Mouse (Mus musculus) hindbrain, postnatal 0 days (tissue): ENCODE measurements at regions not wholly inside any gene's neighbourhood (a gene's known extent, or its start where the extent isn't known, plus 50 kb on each side); places are given as distances from the start of the nearest gene placed in this dataset.
A peak's percentile ranks its signal among the peaks of the same experiment; 100 is the strongest.

Experiments
- ATAC-seq: fragments of 200-750 bp; cut with Nextera tagmentation; 2 replicates; pipeline ENCODE4 v1.8.0; 2017; ENCODE audit warnings: mild to moderate bottlenecking, moderate TSS enrichment, moderate library complexity
- DNase-seq: peaks from one replicate; pipeline ENCODE4 v3.0.0-alpha.2; 2015; ENCODE audit warnings: low spot score
- H3K27ac ChIP-seq: fragments of 300-500 bp; sonication (generic); 2 replicates; pipeline ENCODE4 v1.5.1; 2014; ENCODE audit warnings: mild to moderate bottlenecking
- H3K27me3 ChIP-seq: fragments of 300-500 bp; sonication (generic); 2 replicates; pipeline ENCODE4 v1.6.1; 2014; ENCODE audit warnings: low read length, mixed read lengths; ENCODE audit not compliant: insufficient read depth
- H3K36me3 ChIP-seq: fragments of 300-500 bp; sonication (generic); 2 replicates; pipeline ENCODE4 v1.6.1; 2014; ENCODE audit warnings: low read length, mixed read lengths; ENCODE audit not compliant: insufficient read depth
- H3K4me1 ChIP-seq: fragments of 300-500 bp; sonication (generic); 2 replicates; pipeline ENCODE4 v1.6.1; 2014; ENCODE audit warnings: antibody characterized with exemption, low read length, mixed read lengths; ENCODE audit not compliant: insufficient read depth
- H3K4me2 ChIP-seq: fragments of 300-500 bp; sonication (generic); 2 replicates; pipeline ENCODE4 v1.6.1; 2014; ENCODE audit warnings: low read depth, mild to moderate bottlenecking, low read length, moderate library complexity, mixed read lengths
- H3K4me3 ChIP-seq: fragments of 300-500 bp; sonication (generic); 2 replicates; pipeline ENCODE4 v1.5.1; 2014; ENCODE audit warnings: low read length
- H3K9ac ChIP-seq: fragments of 300-500 bp; sonication (generic); replicated peaks from 2 replicates; pipeline ENCODE4 v1.6.1; 2014; ENCODE audit warnings: mild to moderate bottlenecking, low read length, moderate library complexity, mixed read lengths
- H3K9me3 ChIP-seq: fragments of 300-500 bp; sonication (generic); 2 replicates; pipeline ENCODE4 v1.6.1; 2016; ENCODE audit warnings: low read length, mixed read lengths
- CTCF ChIP-seq: IDR thresholded peaks from 2 replicates; pipeline ENCODE4 v1.5.1; 2016; ENCODE audit warnings: antibody characterized with exemption, control low read depth, low read depth
- WGBS: fragments of 180-500 bp; shearing (Covaris S2); extraction: QIAGEN DNeasy Blood & Tissue Kit; methylation state at CpG from one replicate; pipeline ENCODE4 v1.1.7; 2014; 5-methylcytosine and 5-hydroxymethylcytosine counted together

DNA sequence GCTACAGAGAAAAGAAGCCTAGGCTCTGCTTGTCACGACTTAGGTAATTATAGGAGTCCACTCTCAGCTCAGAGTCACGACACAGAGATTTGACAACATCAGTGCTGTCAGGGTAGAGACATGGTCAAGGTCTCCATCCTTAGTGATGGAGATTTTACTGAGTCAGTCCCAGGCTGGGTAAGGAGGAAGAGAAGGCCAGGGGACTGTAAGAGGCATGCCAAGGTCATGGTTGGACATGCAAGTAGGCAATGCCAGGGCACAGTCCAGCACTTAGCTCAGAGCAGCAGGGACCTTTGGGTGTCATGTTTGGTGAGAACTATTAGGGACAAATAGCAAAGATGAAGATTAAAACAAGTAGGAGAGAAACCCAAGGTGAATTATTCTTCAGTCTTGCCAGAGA, 200.7 kb upstream of the A230072I06Rik start:
- no peak overlapping the region for H3K27ac ChIP-seq
- TF ChIP-seq CTCF = no peak
- ATAC-seq = no peak
- no peaks in the 10 kb centered on the region for H3K36me3 ChIP-seq
- no peak overlapping the region for H3K9ac ChIP-seq
- DNase-seq = no peak
- no peaks in the 10 kb centered on the region for H3K27me3 ChIP-seq
- H3K9me3 ChIP-seq = no peaks in the 10 kb centered on the region
- H3K4me2 ChIP-seq = no peak overlapping the region
- no peak overlapping the region for H3K4me3 ChIP-seq
- WGBS = 83% methylated on average over 2 of the region's 2 CpGs
- peaks cover 15% of the 10 kb centered on the region for H3K4me1 ChIP-seq

DNA sequence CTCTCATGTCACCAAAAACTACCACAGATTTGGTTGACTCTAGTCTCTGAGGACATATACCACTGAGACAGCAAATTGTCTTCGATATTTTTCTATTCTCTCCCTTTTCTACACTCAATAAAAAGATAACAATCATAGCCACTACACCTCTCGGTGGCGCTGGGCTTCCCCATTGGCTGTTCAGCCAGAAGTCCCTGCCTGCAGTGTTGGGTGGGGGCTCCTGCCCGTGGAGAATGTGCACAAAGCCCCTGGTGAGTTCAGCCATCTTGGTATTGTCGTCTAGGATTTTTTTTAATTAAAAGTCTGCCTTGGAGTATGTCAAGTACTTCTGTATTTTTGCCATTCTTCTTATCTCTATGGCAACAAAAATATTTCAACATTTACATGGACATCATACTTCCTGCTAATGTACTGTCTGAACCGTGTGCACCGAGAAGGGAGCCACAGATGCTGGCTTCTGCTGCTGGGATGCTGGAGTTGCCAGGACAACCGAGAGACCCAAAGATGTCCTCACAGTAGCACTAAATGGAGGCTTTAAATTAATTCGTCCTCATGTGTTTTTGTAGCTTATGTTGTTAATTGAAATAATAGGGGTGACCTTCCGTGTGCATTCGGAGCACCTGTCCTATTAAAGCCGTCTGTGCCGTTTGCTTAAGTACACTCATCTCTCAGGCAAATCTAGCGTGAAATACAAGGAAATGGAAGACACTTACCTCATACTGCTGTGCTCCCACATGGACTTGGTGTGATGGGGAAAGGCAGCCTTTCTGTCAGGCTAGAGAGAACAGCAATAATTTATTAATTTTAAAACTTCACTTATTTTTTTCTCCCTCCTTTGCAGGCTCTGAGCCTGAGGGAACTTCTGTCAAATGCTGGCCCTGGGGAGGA, 199.7 kb upstream of the A230072I06Rik start:
- no peaks in the 10 kb centered on the region for H3K36me3 ChIP-seq
- DNase-seq (peak; percentile 36), ATAC-seq (peak; percentile 65)
- H3K4me2 ChIP-seq = no peak overlapping the region
- H3K9me3 ChIP-seq = no peaks in the 10 kb centered on the region
- H3K27me3 ChIP-seq = no peaks in the 10 kb centered on the region
- H3K9ac ChIP-seq = no peak overlapping the region
- H3K4me1 ChIP-seq = peaks cover 11% of the 10 kb centered on the region
- no peak for TF ChIP-seq CTCF
- H3K27ac ChIP-seq = no peak overlapping the region
- 45% methylated on average over 14 of the region's 14 CpGs for WGBS
- no peak overlapping the region for H3K4me3 ChIP-seq

DNA sequence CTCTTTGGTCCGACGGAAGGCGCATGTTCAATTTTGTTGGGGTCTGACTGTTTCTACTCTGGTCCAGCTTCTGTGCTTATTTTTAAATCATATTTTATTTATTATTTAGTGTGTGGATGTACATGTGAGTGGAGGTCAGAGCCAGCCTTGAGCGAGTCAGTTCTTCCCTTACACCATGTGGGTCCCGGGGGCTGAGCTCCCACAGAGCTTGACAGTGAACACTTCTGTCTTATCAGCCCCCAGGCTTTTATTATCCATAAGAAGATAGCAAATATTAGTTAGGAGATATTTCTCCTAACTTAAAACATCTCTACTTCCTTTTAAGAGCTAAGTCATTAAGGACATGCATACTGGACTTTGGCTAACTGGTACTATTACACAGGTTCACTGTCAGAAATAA, 197.1 kb upstream of the A230072I06Rik start:
- no peak overlapping the region for H3K4me2 ChIP-seq
- 90% methylated on average over 5 of the region's 5 CpGs for WGBS

DNA sequence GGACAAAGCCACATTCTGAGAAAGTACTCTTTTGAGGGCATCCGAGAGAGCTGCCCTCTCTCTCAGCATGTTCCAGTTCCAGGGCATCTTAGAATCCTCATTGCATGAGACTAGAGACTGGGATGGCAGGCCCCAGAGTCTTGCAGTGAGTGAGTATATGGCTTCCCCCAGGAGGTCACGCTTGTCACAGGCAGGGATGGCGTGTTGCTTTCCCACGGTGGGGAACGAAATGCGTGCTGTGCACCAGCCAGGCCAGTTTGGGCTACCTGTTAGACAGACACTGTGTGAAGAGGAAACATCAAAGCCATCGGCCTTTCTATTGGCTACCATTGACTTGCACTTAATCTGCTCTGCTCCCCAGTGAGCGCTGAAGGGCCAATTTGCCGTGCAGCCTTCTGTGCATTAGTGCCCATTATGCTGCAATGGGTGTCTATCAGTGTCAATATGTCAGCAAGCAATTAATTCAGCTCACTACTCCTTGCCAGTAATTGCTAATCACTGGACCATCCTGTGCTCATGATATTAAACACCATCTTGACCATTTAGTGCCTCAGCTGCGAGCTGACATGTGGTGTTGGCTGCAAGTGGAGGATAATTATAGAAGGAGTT, 191.3 kb upstream of the A230072I06Rik start:
- H3K4me1 ChIP-seq = no peaks in the 10 kb centered on the region
- no peak overlapping the region for H3K27ac ChIP-seq
- H3K9me3 ChIP-seq = no peaks in the 10 kb centered on the region
- no peak overlapping the region for H3K9ac ChIP-seq
- no peak for TF ChIP-seq CTCF
- H3K36me3 ChIP-seq = no peaks in the 10 kb centered on the region
- no peaks in the 10 kb centered on the region for H3K27me3 ChIP-seq
- no peak overlapping the region for H3K4me2 ChIP-seq
- 59% methylated on average over 10 of the region's 10 CpGs for WGBS
- DNase-seq (peak; percentile 39), ATAC-seq (0 out of 2 replicates have a peak, but pooled peaks have one; percentile 53)
- H3K4me3 ChIP-seq = no peak overlapping the region

More for the DNA sequence above, 197.1 kb upstream of the A230072I06Rik start:
- Histone ChIP-seq H3K36me3 (no peaks in the 10 kb centered on the region), H3K27me3 (no peaks in the 10 kb centered on the region), H3K27ac (no peak overlapping the region), H3K9ac (no peak overlapping the region), H3K4me3 (no peak overlapping the region), H3K4me1 (peaks cover 8% of the 10 kb centered on the region; the same call in 1 of the 2 replicates), H3K9me3 (no peaks in the 10 kb centered on the region)
- DNase-seq (no peak), ATAC-seq (no peak)
- no peak for TF ChIP-seq CTCF

DNA sequence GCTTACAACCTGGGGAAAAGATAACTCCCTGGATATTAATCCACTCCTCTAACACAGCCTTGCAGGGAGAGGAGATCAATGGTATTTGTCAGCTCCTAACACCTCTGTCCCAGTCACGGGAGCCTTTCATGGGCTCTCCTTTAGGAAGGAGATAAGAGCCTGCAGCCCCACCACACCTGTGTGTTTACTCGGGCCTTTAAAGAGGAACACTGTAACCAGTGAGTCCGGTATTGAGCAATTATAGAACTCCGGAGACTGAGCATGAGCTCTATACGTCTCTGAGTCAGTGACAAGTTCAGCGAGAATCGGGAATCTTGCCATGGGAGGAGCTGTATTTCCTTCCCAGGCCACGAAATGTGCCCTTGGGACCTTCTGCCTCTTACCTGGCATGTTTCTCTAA, 178.5 kb upstream of the A230072I06Rik start:
- H3K4me1 ChIP-seq = peaks cover 4% of the 10 kb centered on the region
- no peaks in the 10 kb centered on the region for H3K27me3 ChIP-seq
- 86% methylated on average over 8 of the region's 8 CpGs for WGBS
- ATAC-seq = no peak
- H3K4me2 ChIP-seq = no peak overlapping the region
- no peak overlapping the region for H3K27ac ChIP-seq
- DNase-seq = no peak
- H3K4me3 ChIP-seq = no peak overlapping the region
- TF ChIP-seq CTCF = no peak
- no peaks in the 10 kb centered on the region for H3K9me3 ChIP-seq
- no peak overlapping the region for H3K9ac ChIP-seq
- H3K36me3 ChIP-seq = no peaks in the 10 kb centered on the region

DNA sequence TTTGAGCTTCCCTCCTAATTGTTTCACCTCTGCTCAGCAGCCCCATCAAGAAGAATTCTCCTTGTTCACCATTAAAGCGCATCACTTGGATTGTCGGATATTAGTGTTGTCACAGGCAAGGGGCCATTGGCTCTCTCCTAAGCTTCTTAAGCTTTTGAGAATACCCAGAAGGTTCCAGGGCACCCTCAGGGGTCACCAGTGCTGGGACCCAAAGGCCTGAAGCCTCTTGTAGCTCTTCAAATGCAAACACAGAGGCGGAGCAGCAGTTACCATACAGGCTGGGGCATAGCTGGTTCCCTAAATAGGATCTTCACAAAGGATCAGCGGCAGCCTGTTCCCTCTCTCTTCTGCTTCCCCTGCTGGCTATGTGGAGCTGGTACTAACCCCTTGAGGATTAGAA, 175.3 kb upstream of the A230072I06Rik start:
- Histone ChIP-seq H3K27me3 (no peaks in the 10 kb centered on the region), H3K4me2 (no peak overlapping the region), H3K36me3 (no peaks in the 10 kb centered on the region), H3K9me3 (no peaks in the 10 kb centered on the region), H3K27ac (no peak overlapping the region), H3K4me1 (peaks cover 6% of the 10 kb centered on the region), H3K4me3 (no peak overlapping the region), H3K9ac (no peak overlapping the region)
- no peak for DNase-seq
- TF ChIP-seq CTCF = no peak
- ATAC-seq = no peak
- 70% methylated on average over 4 of the region's 4 CpGs for whole genome bisulfite sequencing
